Mouse (Mus musculus): Measurements from ENCODE around the gene Atp2b2. TPM values are rescaled to one million over a fixed set of nuclear protein-coding genes. Genes with fewer than 3 reads are reported as not detected.

Gene Atp2b2
- polyA plus RNA-seq, 1 experiment from 2014 or later = 32.2 TPM

GRCm38 (mm10) chr6:113994176-113994575 is 48.2 kb downstream of the Atp2b2 start:
- H3K9me3 ChIP-seq (ENCODE audit: control insufficient read depth, low read length) = no peaks in the 10 kb centered on the region
- no peak overlapping the region for H3K27ac ChIP-seq (ENCODE audit: low read length)
- no peak for ATAC-seq
- no peak overlapping the region for H3K9ac ChIP-seq (replicated peaks; ENCODE audit: low read depth, low read length)
- no peaks in the 10 kb centered on the region for H3K27me3 ChIP-seq (replicated peaks; ENCODE audit: control insufficient read depth, insufficient read depth, low read length)
- H3K4me2 ChIP-seq (ENCODE audit: low read length) = no peak overlapping the region
- WGBS = 89% methylated on average over 5 of the region's 5 CpGs
- H3K4me3 ChIP-seq (replicated peaks; ENCODE audit: low read length) = no peak overlapping the region
- peaks cover 13% of the 10 kb centered on the region for H3K4me1 ChIP-seq (replicated peaks; ENCODE audit: control insufficient read depth, insufficient read depth, low read length)
- no peaks in the 10 kb centered on the region; the same call in 1 of the 2 replicates for H3K36me3 ChIP-seq (ENCODE audit: control insufficient read depth, insufficient read depth)

- WGBS = 56% methylated on average over 2 of the region's 2 CpGs
- Histone ChIP-seq H3K9me3 (ENCODE audit: control insufficient read depth, low read length) (no peaks in the 10 kb centered on the region), H3K27ac (ENCODE audit: low read length) (no peak overlapping the region; the same call in 1 of the 2 replicates), H3K4me3 (replicated peaks; ENCODE audit: low read length) (no peak overlapping the region), H3K4me1 (replicated peaks; ENCODE audit: control insufficient read depth, insufficient read depth, low read length) (peaks cover 13% of the 10 kb centered on the region), H3K4me2 (ENCODE audit: low read length) (no peak overlapping the region), H3K9ac (replicated peaks; ENCODE audit: low read depth, low read length) (no peak overlapping the region), H3K36me3 (ENCODE audit: control insufficient read depth, insufficient read depth) (no peaks in the 10 kb centered on the region), H3K27me3 (replicated peaks; ENCODE audit: control insufficient read depth, insufficient read depth, low read length) (no peaks in the 10 kb centered on the region)
- peak; percentile 36; the same call in 1 of the 2 replicates for ATAC-seq
These were observed 50.3 kb downstream of the Atp2b2 start for GRCm38 (mm10) chr6:113992101-113992500.

DNA sequence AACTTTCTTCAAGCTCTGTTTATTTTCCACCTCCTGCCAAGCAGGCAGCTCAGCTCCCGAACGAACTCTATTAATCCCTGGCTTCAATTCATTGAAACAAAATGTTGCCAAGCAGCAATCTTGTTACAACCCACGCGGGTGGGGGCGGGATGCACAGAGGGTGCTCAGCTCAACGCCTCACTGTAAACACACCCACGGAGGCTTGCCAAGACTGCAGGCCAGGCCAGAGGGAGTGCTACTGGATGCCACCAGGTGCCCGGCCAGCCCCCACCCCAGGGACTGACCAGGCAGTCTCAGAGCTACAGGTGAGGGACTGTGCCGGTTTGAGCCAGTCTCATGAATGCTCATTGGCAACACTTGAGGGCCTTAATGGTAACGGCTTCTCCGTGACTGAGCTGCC is 50.9 kb downstream of the Atp2b2 start:
- Histone ChIP-seq H3K9ac (replicated peaks; ENCODE audit: low read depth, low read length) (no peak overlapping the region; the same call in 1 of the 2 replicates), H3K36me3 (ENCODE audit: control insufficient read depth, insufficient read depth) (no peaks in the 10 kb centered on the region), H3K4me1 (replicated peaks; ENCODE audit: control insufficient read depth, insufficient read depth, low read length) (peaks cover 17% of the 10 kb centered on the region), H3K4me2 (ENCODE audit: low read length) (peak overlapping the region; percentile 12; the same call in 1 of the 2 replicates), H3K9me3 (ENCODE audit: control insufficient read depth, low read length) (no peaks in the 10 kb centered on the region), H3K4me3 (replicated peaks; ENCODE audit: low read length) (no peak overlapping the region), H3K27ac (ENCODE audit: low read length) (peak overlapping the region; percentile 16; the same call in 1 of the 2 replicates), H3K27me3 (replicated peaks; ENCODE audit: control insufficient read depth, insufficient read depth, low read length) (no peaks in the 10 kb centered on the region)
- 16% methylated on average over 11 of the region's 11 CpGs for WGBS
- peak; percentile 59 for ATAC-seq

- Histone ChIP-seq H3K9ac (replicated peaks; ENCODE audit: low read depth, low read length) (no peak overlapping the region), H3K9me3 (ENCODE audit: control insufficient read depth, low read length) (no peaks in the 10 kb centered on the region), H3K4me1 (replicated peaks; ENCODE audit: control insufficient read depth, insufficient read depth, low read length) (peaks cover 18% of the 10 kb centered on the region), H3K4me3 (replicated peaks; ENCODE audit: low read length) (no peak overlapping the region), H3K4me2 (ENCODE audit: low read length) (no peak overlapping the region), H3K27me3 (replicated peaks; ENCODE audit: control insufficient read depth, insufficient read depth, low read length) (no peaks in the 10 kb centered on the region), H3K27ac (ENCODE audit: low read length) (no peak overlapping the region), H3K36me3 (ENCODE audit: control insufficient read depth, insufficient read depth) (no peaks in the 10 kb centered on the region)
- 29% methylated on average over 1 of the region's 1 CpGs for WGBS
- ATAC-seq = no peak
These were observed 52.4 kb downstream of the Atp2b2 start for GRCm38 (mm10) chr6:113990044-113990443.

GRCm38 (mm10) chr6:113988521-113988920 is 53.9 kb downstream of the Atp2b2 start:
- H3K27ac ChIP-seq (ENCODE audit: low read length) = no peak overlapping the region

DNA sequence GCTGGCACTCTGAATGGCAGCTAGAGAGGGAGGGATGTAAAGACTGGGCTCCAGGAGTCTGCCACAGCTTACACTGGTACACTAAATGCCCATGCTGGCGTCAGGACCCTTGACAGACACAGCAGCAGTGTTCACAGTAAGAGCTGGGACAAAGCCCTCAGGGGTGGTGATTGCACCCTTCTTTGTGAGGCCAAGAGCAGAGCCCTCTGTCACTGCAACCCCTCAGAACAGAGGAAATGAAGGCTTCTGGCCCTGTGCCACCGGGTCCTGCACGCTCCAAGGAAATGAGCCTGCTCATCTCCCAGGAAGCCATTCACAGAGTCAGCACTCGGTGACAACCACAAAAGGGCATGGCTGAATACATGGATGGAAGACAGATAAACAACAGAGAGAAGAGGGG is 55.7 kb downstream of the Atp2b2 start:
- H3K36me3 ChIP-seq (ENCODE audit: control insufficient read depth, insufficient read depth) = no peaks in the 10 kb centered on the region
- H3K4me1 ChIP-seq (replicated peaks; ENCODE audit: control insufficient read depth, insufficient read depth, low read length) = peaks cover 14% of the 10 kb centered on the region
- WGBS = 31% methylated on average over 4 of the region's 4 CpGs
- no peaks in the 10 kb centered on the region for H3K9me3 ChIP-seq (ENCODE audit: control insufficient read depth, low read length)
- H3K27ac ChIP-seq (ENCODE audit: low read length) = no peak overlapping the region
- H3K9ac ChIP-seq (replicated peaks; ENCODE audit: low read depth, low read length) = no peak overlapping the region
- no peak for ATAC-seq
- H3K27me3 ChIP-seq (replicated peaks; ENCODE audit: control insufficient read depth, insufficient read depth, low read length) = no peaks in the 10 kb centered on the region
- no peak overlapping the region for H3K4me2 ChIP-seq (ENCODE audit: low read length)
- no peak overlapping the region for H3K4me3 ChIP-seq (replicated peaks; ENCODE audit: low read length)

More at GRCm38 (mm10) chr6:113988521-113988920, 53.9 kb downstream of the Atp2b2 start:
- Histone ChIP-seq H3K4me1 (replicated peaks; ENCODE audit: control insufficient read depth, insufficient read depth, low read length) (peaks cover 18% of the 10 kb centered on the region), H3K4me3 (replicated peaks; ENCODE audit: low read length) (no peak overlapping the region), H3K4me2 (ENCODE audit: low read length) (no peak overlapping the region), H3K27me3 (replicated peaks; ENCODE audit: control insufficient read depth, insufficient read depth, low read length) (no peaks in the 10 kb centered on the region), H3K36me3 (ENCODE audit: control insufficient read depth, insufficient read depth) (no peaks in the 10 kb centered on the region), H3K9ac (replicated peaks; ENCODE audit: low read depth, low read length) (no peak overlapping the region), H3K9me3 (ENCODE audit: control insufficient read depth, low read length) (no peaks in the 10 kb centered on the region)
- no peak for ATAC-seq
- WGBS = 74% methylated on average over 2 of the region's 2 CpGs

- Histone ChIP-seq H3K27ac (ENCODE audit: low read length) (no peak overlapping the region), H3K9me3 (ENCODE audit: control insufficient read depth, low read length) (no peaks in the 10 kb centered on the region)
- whole genome bisulfite sequencing = 80% methylated on average over 8 of the region's 8 CpGs
These were observed 63.7 kb downstream of the Atp2b2 start for GRCm38 (mm10) chr6:113978673-113979072.

DNA sequence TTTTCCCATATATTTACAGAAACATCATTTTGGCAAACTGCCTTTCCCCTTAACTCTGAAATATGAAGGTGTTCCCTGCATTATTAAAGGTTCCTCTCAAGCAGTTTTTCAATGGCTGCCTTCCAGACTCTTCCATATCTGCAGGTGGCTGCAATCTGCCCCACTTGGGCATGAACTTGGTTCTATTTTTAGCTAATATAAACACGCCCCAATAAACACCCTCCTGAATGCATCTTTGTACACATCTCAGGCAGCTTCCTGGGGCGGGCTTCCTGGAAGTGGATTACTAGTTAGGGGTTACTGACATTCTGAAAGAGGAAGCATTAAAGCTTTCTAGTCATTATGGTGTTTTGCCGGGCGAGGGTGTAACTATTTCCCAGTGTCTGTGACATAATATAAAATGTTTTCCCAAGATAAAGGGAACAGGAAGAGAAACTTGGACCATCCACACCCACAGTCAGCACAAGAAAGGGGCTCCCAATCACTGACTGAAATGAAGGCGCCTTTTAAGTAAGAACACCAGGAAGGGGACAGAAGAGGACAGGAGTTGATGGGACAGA is 64.2 kb downstream of the Atp2b2 start:
- H3K27me3 ChIP-seq (replicated peaks; ENCODE audit: control insufficient read depth, insufficient read depth, low read length) = no peaks in the 10 kb centered on the region
- 70% methylated on average over 5 of the region's 5 CpGs for WGBS
- H3K9ac ChIP-seq (replicated peaks; ENCODE audit: low read depth, low read length) = no peak overlapping the region
- no peak overlapping the region for H3K27ac ChIP-seq (ENCODE audit: low read length)
- H3K36me3 ChIP-seq (ENCODE audit: control insufficient read depth, insufficient read depth) = no peaks in the 10 kb centered on the region
- no peaks in the 10 kb centered on the region for H3K9me3 ChIP-seq (ENCODE audit: control insufficient read depth, low read length)
- no peak for ATAC-seq
- H3K4me1 ChIP-seq (replicated peaks; ENCODE audit: control insufficient read depth, insufficient read depth, low read length) = peaks cover 8% of the 10 kb centered on the region
- H3K4me2 ChIP-seq (ENCODE audit: low read length) = no peak overlapping the region
- H3K4me3 ChIP-seq (replicated peaks; ENCODE audit: low read length) = no peak overlapping the region

More at GRCm38 (mm10) chr6:113978673-113979072, 63.7 kb downstream of the Atp2b2 start:
- Histone ChIP-seq H3K4me1 (replicated peaks; ENCODE audit: control insufficient read depth, insufficient read depth, low read length) (peaks cover 8% of the 10 kb centered on the region), H3K4me3 (replicated peaks; ENCODE audit: low read length) (no peak overlapping the region), H3K4me2 (ENCODE audit: low read length) (no peak overlapping the region), H3K9ac (replicated peaks; ENCODE audit: low read depth, low read length) (no peak overlapping the region), H3K36me3 (ENCODE audit: control insufficient read depth, insufficient read depth) (no peaks in the 10 kb centered on the region), H3K27me3 (replicated peaks; ENCODE audit: control insufficient read depth, insufficient read depth, low read length) (no peaks in the 10 kb centered on the region)
- ATAC-seq = no peak

DNA sequence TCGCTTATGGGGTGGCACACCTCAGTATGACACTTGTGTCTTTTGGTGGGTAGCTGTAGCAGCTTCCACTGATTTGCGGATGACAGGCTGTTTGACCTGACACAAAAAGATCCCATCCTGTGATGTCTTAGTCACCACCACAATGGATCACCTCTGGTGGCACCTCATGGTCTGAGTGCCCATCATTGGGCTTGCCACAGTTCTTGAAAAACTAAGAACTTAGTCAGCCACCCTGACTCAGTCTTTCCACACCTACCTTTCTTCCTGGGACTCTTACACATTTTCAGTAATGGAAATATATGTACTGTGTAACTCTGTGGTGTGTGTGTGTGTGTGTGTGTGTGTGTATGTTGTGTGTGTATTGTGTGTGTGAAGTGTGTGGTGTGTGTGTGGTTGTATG is 71.5 kb downstream of the Atp2b2 start:
- no peak overlapping the region for H3K4me3 ChIP-seq (replicated peaks; ENCODE audit: low read length)
- no peaks in the 10 kb centered on the region for H3K27me3 ChIP-seq (replicated peaks; ENCODE audit: control insufficient read depth, insufficient read depth, low read length)
- H3K4me2 ChIP-seq (ENCODE audit: low read length) = no peak overlapping the region
- peaks cover under 1% of the 10 kb centered on the region; the same call in 1 of the 2 replicates for H3K4me1 ChIP-seq (replicated peaks; ENCODE audit: control insufficient read depth, insufficient read depth, low read length)
- no peaks in the 10 kb centered on the region for H3K36me3 ChIP-seq (ENCODE audit: control insufficient read depth, insufficient read depth)
- 90% methylated on average over 2 of the region's 2 CpGs for WGBS
- no peak for ATAC-seq
- no peak overlapping the region for H3K27ac ChIP-seq (ENCODE audit: low read length)
- H3K9ac ChIP-seq (replicated peaks; ENCODE audit: low read depth, low read length) = no peak overlapping the region
- H3K9me3 ChIP-seq (ENCODE audit: control insufficient read depth, low read length) = no peaks in the 10 kb centered on the region

All from forebrain, embryonic 16.5 days (tissue).